ENCODE assay signal across 26 mouse cellular contexts in genomic region chr2:117539285-117539684, GRCm38 (mm10).
DNase-seq lines count a peak whose midpoint lies in the region; ATAC-seq and TF ChIP-seq lines count a peak whose summit lies in the region.
"Had no signal": no experiment of that assay in that cellular context is flagged by ENCODE, and none has a peak within 500 bp of the region (broad histone marks: within the 10 kb centered on the region; RNA-seq: fewer than 3 reads in every experiment).

No protein-coding gene starts in this region.

- no peak for DNase-seq in kidney, adult 8-10 months
- DNase-seq in Muller cell, postnatal 12 days (ENCODE audit: inconsistent ontology term), result peak; percentile 31
- DNase-seq in brain, embryonic 14.5 days (ENCODE audit: low read depth), result peak; percentile 47
- DNase-seq in limb, embryonic 10.5 days (ENCODE audit: low spot score), result peak; percentile 51
- DNase-seq in layer of hippocampus, postnatal 36 days, result no peak
- DNase-seq in cerebellum, postnatal 4 days (ENCODE audit: low spot score in 2 of 2), result no peak
- DNase-seq: adrenal gland, adult 8-10 months; cerebellum, adult 18-20 months; cerebellum, postnatal 14 days; gastrocnemius, postnatal 25 days; heart, adult 18-20 months; heart, postnatal 10 days; kidney, adult 18-20 months; liver, embryonic 13.5 days; lung, adult 2 months; lung, postnatal 14 days; retina, postnatal 1 day; right cerebral cortex, postnatal 25 days; spleen, adult 18-20 months had no signal

- H3K4me2 ChIP-seq in kidney, embryonic 15.5 days, result no peak overlapping the region
- H3K4me2 ChIP-seq: embryonic facial prominence, embryonic 12.5 days; heart, embryonic 12.5 days; liver, embryonic 13.5 days; midbrain, embryonic 13.5 days; neural tube, embryonic 12.5 days had no signal

- no peak for ATAC-seq in kidney, embryonic 15.5 days (replicated peaks; ENCODE audit: low FRiP score)
- ATAC-seq: activated CD4-positive, CD25-positive, alpha-beta regulatory T cell, adult 4 months; forebrain, embryonic 16.5 days; midbrain, embryonic 13.5 days had no signal

- TF ChIP-seq POLR2A in brain, embryonic 14.5 days (IDR thresholded peaks at IDR 0.05; ENCODE audit: borderline replicate concordance, extremely low read depth, insufficient read depth, insufficient read length, poor library complexity, severe bottlenecking), result no peak

- no peaks in the 10 kb centered on the region for H3K36me3 ChIP-seq in kidney, embryonic 15.5 days
- H3K36me3 ChIP-seq in limb, embryonic 10.5 days, result no peaks in the 10 kb centered on the region
- H3K36me3 ChIP-seq: embryonic facial prominence, embryonic 12.5 days; heart, embryonic 12.5 days; liver, embryonic 13.5 days; midbrain, embryonic 13.5 days; neural tube, embryonic 12.5 days had no signal

- no peaks in the 10 kb centered on the region for H3K27me3 ChIP-seq in kidney, embryonic 15.5 days
- peaks cover 3% of the 10 kb centered on the region; the same call in 1 of the 2 replicates for H3K27me3 ChIP-seq in limb, embryonic 10.5 days (ENCODE audit: low read depth, poor library complexity, severe bottlenecking)
- H3K27me3 ChIP-seq: embryonic facial prominence, embryonic 12.5 days; heart, embryonic 12.5 days; liver, embryonic 13.5 days; neural tube, embryonic 12.5 days had no signal

- no peak for TF ChIP-seq CTCF in brain, embryonic 14.5 days (IDR thresholded peaks at IDR 0.05; ENCODE audit: borderline replicate concordance, extremely low read depth, insufficient read depth, insufficient read length)

- peak overlapping the region; percentile 41 for H3K27ac ChIP-seq in kidney, embryonic 15.5 days
- H3K27ac ChIP-seq in limb, embryonic 10.5 days, result peak overlapping the region; percentile 30; the same call in 1 of the 2 replicates
- H3K27ac ChIP-seq: embryonic facial prominence, embryonic 12.5 days; liver, embryonic 13.5 days; midbrain, embryonic 13.5 days; neural tube, embryonic 12.5 days had no signal

- no peak overlapping the region for H3K9ac ChIP-seq in kidney, embryonic 15.5 days
- H3K9ac ChIP-seq: embryonic facial prominence, embryonic 12.5 days; heart, embryonic 12.5 days; liver, embryonic 13.5 days; midbrain, embryonic 13.5 days; neural tube, embryonic 12.5 days had no signal

- no peak overlapping the region for H3K4me3 ChIP-seq in kidney, embryonic 15.5 days (replicated peaks)
- H3K4me3 ChIP-seq in limb, embryonic 10.5 days, result no peak overlapping the region
- H3K4me3 ChIP-seq: embryonic facial prominence, embryonic 12.5 days; heart, embryonic 12.5 days; liver, embryonic 13.5 days; midbrain, embryonic 13.5 days; neural tube, embryonic 12.5 days had no signal

- H3K9me3 ChIP-seq in kidney, embryonic 15.5 days (replicated peaks), result no peaks in the 10 kb centered on the region
- H3K9me3 ChIP-seq in limb, embryonic 10.5 days (replicated peaks), result no peaks in the 10 kb centered on the region
- H3K9me3 ChIP-seq: embryonic facial prominence, embryonic 12.5 days; heart, embryonic 12.5 days; liver, embryonic 13.5 days; midbrain, embryonic 13.5 days; neural tube, embryonic 12.5 days had no signal

- H3K4me1 ChIP-seq in kidney, embryonic 15.5 days, result 0 out of 2 replicates have a peak, but pooled peaks cover 3% of the 10 kb centered on the region
- H3K4me1 ChIP-seq in limb, embryonic 10.5 days, result peaks cover 26% of the 10 kb centered on the region
- H3K4me1 ChIP-seq: heart, embryonic 12.5 days; liver, embryonic 13.5 days; neural tube, embryonic 12.5 days had no signal

- WGBS in kidney, embryonic 15.5 days, result 66% methylated on average over 3 of the region's 3 CpGs
- WGBS in limb, embryonic 10.5 days, result 20% methylated on average over 3 of the region's 3 CpGs

Comparison
In these comparisons a context has a peak if more than half of its experiments do, and no peak if none do; other contexts are left out.
1. DNase-seq: peak in Muller cell, postnatal 12 days (single experiment), brain, embryonic 14.5 days (single experiment) and limb, embryonic 10.5 days (single experiment); none in kidney, adult 8-10 months (0 of 2), layer of hippocampus, postnatal 36 days (0 of 2) and cerebellum, postnatal 4 days (0 of 2).